Comparison of ENCODE assay signal across 17 mouse cellular contexts in the genomic region with DNA sequence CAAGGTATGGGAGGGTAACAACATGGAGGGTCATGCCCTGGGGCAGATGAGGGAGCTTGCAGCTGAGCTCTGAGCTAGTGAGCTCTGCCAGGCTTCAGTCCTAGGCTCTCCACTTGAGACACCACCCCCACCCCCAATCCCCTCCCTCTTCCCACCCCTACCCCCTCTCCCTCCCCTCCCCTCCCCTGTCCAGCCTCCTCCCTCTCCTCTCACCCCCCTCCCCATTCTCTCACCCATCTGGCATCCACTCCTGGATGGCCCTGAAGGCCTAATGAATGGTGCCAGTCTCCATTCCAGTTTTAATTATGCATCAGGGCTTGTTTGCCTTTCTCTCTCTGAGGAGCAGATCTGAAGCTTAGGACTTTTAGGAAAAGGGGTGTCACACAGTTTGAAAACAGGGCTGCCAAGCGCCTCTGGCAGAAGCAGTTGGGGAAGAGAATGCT. TPM values are rescaled to one million over a fixed set of nuclear protein-coding genes. Genes with fewer than 3 reads are reported as not detected.
A peak's percentile ranks its signal among the peaks of the same experiment; 100 is the strongest.
DNase-seq lines count a peak whose midpoint lies in the region; ATAC-seq and TF ChIP-seq lines count a peak whose summit lies in the region.
"Had no signal": no experiment of that assay in that cellular context is flagged by ENCODE, and none has a peak within 500 bp of the region (broad histone marks: within the 10 kb centered on the region; RNA-seq: fewer than 3 reads in every experiment).

No protein-coding gene starts in this region.

- H3K4me1 ChIP-seq in forebrain, embryonic 14.5 days (ENCODE audit: control insufficient read depth, insufficient read depth, low read length) = peaks cover 32% of the 10 kb centered on the region
- H3K4me1 ChIP-seq in hindbrain, postnatal 0 days (ENCODE audit: insufficient read depth, low read length) = peaks cover 9% of the 10 kb centered on the region; the same call in 1 of the 2 replicates

- no peaks in the 10 kb centered on the region for H3K36me3 ChIP-seq in forebrain, embryonic 14.5 days (ENCODE audit: control insufficient read depth, insufficient read depth, low read length)
- no peaks in the 10 kb centered on the region for H3K36me3 ChIP-seq in hindbrain, postnatal 0 days (ENCODE audit: insufficient read depth, low read length)

- no peak for TF ChIP-seq CTCF in layer of hippocampus, adult 2 months (conservative IDR thresholded peaks at IDR 0.05)
- no peak for TF ChIP-seq CTCF in hindbrain, postnatal 0 days (IDR thresholded peaks at IDR 0.05; ENCODE audit: low read depth)

- peak; percentile 68 for ATAC-seq in forebrain, embryonic 14.5 days
- ATAC-seq in hindbrain, postnatal 0 days = peak; percentile 41; the same call in 1 of the 2 replicates
- ATAC-seq: activated CD4-positive, CD25-positive, alpha-beta regulatory T cell, adult 4 months; intestine, embryonic 16.5 days; lung, postnatal 0 days had no signal

- no peaks in the 10 kb centered on the region for H3K9me3 ChIP-seq in forebrain, embryonic 14.5 days (replicated peaks; ENCODE audit: control insufficient read depth, low read length)
- no peaks in the 10 kb centered on the region for H3K9me3 ChIP-seq in hindbrain, postnatal 0 days (ENCODE audit: low read length)

- peak in 1 of 2 experiments; percentile 33 for DNase-seq in layer of hippocampus, adult 2 months (ENCODE audit: low spot score in 2 of 2)
- DNase-seq in layer of hippocampus, adult 9-10 months (ENCODE audit: low spot score) = no peak
- peak; percentile 90 for DNase-seq in forebrain, embryonic 14.5 days (ENCODE audit: low spot score)
- peak; percentile 59 for DNase-seq in hindbrain, postnatal 0 days (ENCODE audit: low spot score)
- DNase-seq in retina, embryonic 14.5 days (ENCODE audit: low spot score) = peak; percentile 63
- DNase-seq in gastrocnemius, postnatal 10 days = no peak
- no peak for DNase-seq in urinary bladder, postnatal 25 days (ENCODE audit: low spot score)
- DNase-seq in kidney, postnatal 10 days = no peak
- DNase-seq: cerebellum, adult 8-10 months; gastrocnemius, postnatal 36 days; spleen, adult 18-20 months had no signal

- no peak overlapping the region for H3K9ac ChIP-seq in forebrain, embryonic 14.5 days (ENCODE audit: low read length)
- no peak overlapping the region for H3K9ac ChIP-seq in hindbrain, postnatal 0 days (replicated peaks; ENCODE audit: low read length)

- H3K27me3 ChIP-seq in forebrain, embryonic 14.5 days (replicated peaks; ENCODE audit: control insufficient read depth, insufficient read depth, low read length) = no peaks in the 10 kb centered on the region
- no peaks in the 10 kb centered on the region for H3K27me3 ChIP-seq in hindbrain, postnatal 0 days (ENCODE audit: insufficient read depth, low read length)

- 10% methylated on average over 1 of the region's 1 CpGs for WGBS in forebrain, embryonic 14.5 days
- WGBS in hindbrain, postnatal 0 days = 40% methylated on average over 1 of the region's 1 CpGs

- H3K27ac ChIP-seq in layer of hippocampus, adult 2 months = peak overlapping the region; percentile 71
- peak overlapping the region; percentile 67; the same call in 1 of the 2 replicates for H3K27ac ChIP-seq in forebrain, embryonic 14.5 days (ENCODE audit: low read depth, low read length)
- H3K27ac ChIP-seq in hindbrain, postnatal 0 days = peak overlapping the region; percentile 36; the same call in 1 of the 2 replicates

- no peak overlapping the region for H3K4me3 ChIP-seq in layer of hippocampus, adult 2 months
- H3K4me3 ChIP-seq in forebrain, embryonic 14.5 days (ENCODE audit: low read depth, low read length) = no peak overlapping the region
- H3K4me3 ChIP-seq in hindbrain, postnatal 0 days (ENCODE audit: low read length) = no peak overlapping the region

- H3K4me2 ChIP-seq in forebrain, embryonic 14.5 days (ENCODE audit: low read length) = no peak overlapping the region
- H3K4me2 ChIP-seq in hindbrain, postnatal 0 days (ENCODE audit: low read depth, low read length) = no peak overlapping the region

RNA-seq across cellular contexts. Expression of gene Gm45623, which starts 16.5 kb away (rescaled TPM):
- total RNA-seq in layer of hippocampus, adult 2 months (2021) = 1 to 10 TPM in 1 of 2 experiments, under 1 TPM in 1; 0.96 to 1.6 TPM
- polyA plus RNA-seq in forebrain, embryonic 14.5 days (2014; fragmentation: Nextera tagmentation; extraction: Ambion mirVana) = 0.85 and 1.1 TPM in 2 replicates
- total RNA-seq in hindbrain, postnatal 0 days (2014; rRNA removed) = 12.4 and 15.1 TPM in 2 replicates
- polyA plus RNA-seq in hindbrain, postnatal 0 days (2015; fragmentation: Nextera tagmentation; extraction: Ambion mirVana) = 2.2 and 2.4 TPM in 2 replicates
- not detected for total RNA-seq in gastrocnemius, postnatal 10 days (2021)
- total RNA-seq: gastrocnemius, postnatal 36 days; liver, adult 2 months; MEL had no signal
- polyA plus RNA-seq: activated CD4-positive, CD25-positive, alpha-beta regulatory T cell, adult 4 months; heart, embryonic 14.5 days; liver, adult 2 months had no signal

Comparison
In these comparisons a context has a peak if more than half of its experiments do, and no peak if none do; other contexts are left out.
1. DNase-seq: peak in forebrain, embryonic 14.5 days (single experiment), hindbrain, postnatal 0 days (single experiment) and retina, embryonic 14.5 days (single experiment); none in layer of hippocampus, adult 9-10 months (single experiment), gastrocnemius, postnatal 10 days (single experiment), urinary bladder, postnatal 25 days (single experiment) and kidney, postnatal 10 days (single experiment).
2. Peak in every context shown above with its lines, with median percentiles within 50 percentile points of each other: H3K27ac ChIP-seq.